Mouse (Mus musculus) midbrain, embryonic 13.5 days (tissue): Measurements from ENCODE around the gene Tmem72. TPM values are rescaled to one million over a fixed set of nuclear protein-coding genes. Genes with fewer than 3 reads are reported as not detected.

ENCODE experiments used
- ATAC-seq: fragments of 200-750 bp; cut with Nextera tagmentation; 2 replicates; pipeline ENCODE4 v1.8.0; 2017; ENCODE audit warnings: mild to moderate bottlenecking, moderate TSS enrichment, moderate library complexity
- H3K27ac ChIP-seq: fragments of 300-500 bp; sonication (generic); 2 replicates; pipeline ENCODE4 v1.5.1; 2015; ENCODE audit warnings: inconsistent platforms, mild to moderate bottlenecking, moderate library complexity
- H3K27me3 ChIP-seq: fragments of 300-500 bp; sonication (generic); 2 replicates; pipeline ENCODE4 v1.6.1; 2015; ENCODE audit warnings: mild to moderate bottlenecking, inconsistent platforms
- H3K36me3 ChIP-seq: fragments of 300-500 bp; sonication (generic); 2 replicates; pipeline ENCODE4 v1.6.1; 2015; ENCODE audit warnings: mild to moderate bottlenecking, inconsistent platforms
- H3K4me1 ChIP-seq: fragments of 300-500 bp; sonication (generic); replicated peaks from 2 replicates; pipeline ENCODE4 v1.6.1; 2015; ENCODE audit warnings: inconsistent platforms
- H3K4me2 ChIP-seq: fragments of 300-500 bp; sonication (generic); replicated peaks from 2 replicates; pipeline ENCODE4 v1.6.1; 2015; ENCODE audit warnings: moderate library complexity, mild to moderate bottlenecking, inconsistent platforms
- H3K4me3 ChIP-seq: fragments of 300-500 bp; sonication (generic); replicated peaks from 2 replicates; pipeline ENCODE4 v1.5.1; 2015; ENCODE audit warnings: mild to moderate bottlenecking, inconsistent platforms
- H3K9ac ChIP-seq: fragments of 300-500 bp; sonication (generic); replicated peaks from 2 replicates; pipeline ENCODE4 v1.6.1; 2015; ENCODE audit warnings: mild to moderate bottlenecking, inconsistent platforms
- H3K9me3 ChIP-seq: fragments of 300-500 bp; sonication (generic); 2 replicates; pipeline ENCODE4 v1.6.1; 2016; ENCODE audit warnings: mild to moderate bottlenecking, inconsistent platforms
- WGBS: fragments of 180-500 bp; shearing (Covaris S2); methylation state at CpG from one replicate; pipeline ENCODE4 v1.1.7; 2015; 5-methylcytosine and 5-hydroxymethylcytosine counted together
- polyA plus RNA-seq: library from polyadenylated mRNA; unstranded; fragments of >200 nt; fragmentation: Nextera tagmentation; extraction: Ambion mirVana; gene quantifications from 2 replicates; pipeline ENCODE4 v1.2.1, GENCODE M21; 2015

Tmem72 gene
- 0.10 and 0.23 TPM in 2 replicates for polyA plus RNA-seq

DNA sequence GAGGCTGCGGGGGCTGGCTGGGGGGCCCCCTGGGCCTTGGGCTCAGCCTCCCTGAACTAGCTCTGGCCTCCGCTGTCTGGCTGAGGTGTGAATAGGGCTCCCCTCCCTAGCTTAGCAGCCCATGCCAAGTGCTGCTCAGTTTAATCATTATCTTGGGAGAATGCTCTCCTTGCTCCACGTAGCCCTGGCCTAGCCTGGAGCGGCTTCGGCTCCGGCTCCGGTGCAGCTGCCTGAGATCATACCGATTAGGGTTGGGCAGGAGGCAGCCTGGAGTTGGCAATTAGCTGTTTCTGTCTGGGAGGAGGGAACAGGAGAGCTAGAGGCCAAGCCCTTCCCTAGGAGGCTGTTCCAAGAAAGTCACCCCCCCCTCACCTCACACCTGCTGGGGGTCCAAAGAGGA is at the start of gene Tmem72:
Gene Tmem72, minus strand, starts transcription at position 248 of the 400 bp plus-strand sequence.
- WGBS: 80% methylated on average over 8 of the region's 8 CpGs
- no peak for ATAC-seq

DNA sequence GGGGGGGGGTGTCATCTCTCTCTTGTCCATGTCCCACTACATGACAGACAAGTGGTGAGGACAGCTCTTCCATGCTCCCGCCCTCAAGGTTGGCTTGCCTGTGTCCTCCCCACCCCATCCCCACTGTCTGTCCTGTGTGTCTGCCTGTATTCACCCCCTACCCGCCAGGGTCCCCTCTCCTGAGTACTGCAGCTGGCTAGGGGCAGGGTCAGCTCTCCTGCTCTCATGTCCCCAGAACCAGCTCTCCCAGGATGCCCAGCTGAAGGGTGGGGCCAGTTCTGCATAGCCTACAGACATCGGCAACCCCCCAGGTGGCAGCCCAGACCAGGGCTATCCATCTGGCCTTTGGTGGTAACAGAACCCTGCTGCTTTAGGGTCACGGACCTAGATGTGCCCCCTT is 47.8 kb upstream of the Tmem72 start:
- H3K4me3 ChIP-seq: no peak overlapping the region
- H3K9me3 ChIP-seq: no peaks in the 10 kb centered on the region
- no peak overlapping the region for H3K4me2 ChIP-seq
- no peak overlapping the region for H3K27ac ChIP-seq
- no peak overlapping the region for H3K9ac ChIP-seq
- WGBS: 89% methylated on average over 4 of the region's 4 CpGs
- no peak for ATAC-seq
- no peaks in the 10 kb centered on the region for H3K27me3 ChIP-seq
- peaks cover 6% of the 10 kb centered on the region for H3K4me1 ChIP-seq
- H3K36me3 ChIP-seq: no peaks in the 10 kb centered on the region

More for the DNA sequence above, at the start of gene Tmem72:
- Histone ChIP-seq H3K9ac (no peak within 1 kb of the TSS), H3K36me3 (no peaks in the 10 kb centered on the region), H3K27me3 (no peaks in the 10 kb centered on the region), H3K4me2 (no peak within 1 kb of the TSS), H3K4me3 (no peak within 1 kb of the TSS), H3K4me1 (no peaks in the 10 kb centered on the region), H3K9me3 (no peaks in the 10 kb centered on the region), H3K27ac (no peak within 1 kb of the TSS)

DNA sequence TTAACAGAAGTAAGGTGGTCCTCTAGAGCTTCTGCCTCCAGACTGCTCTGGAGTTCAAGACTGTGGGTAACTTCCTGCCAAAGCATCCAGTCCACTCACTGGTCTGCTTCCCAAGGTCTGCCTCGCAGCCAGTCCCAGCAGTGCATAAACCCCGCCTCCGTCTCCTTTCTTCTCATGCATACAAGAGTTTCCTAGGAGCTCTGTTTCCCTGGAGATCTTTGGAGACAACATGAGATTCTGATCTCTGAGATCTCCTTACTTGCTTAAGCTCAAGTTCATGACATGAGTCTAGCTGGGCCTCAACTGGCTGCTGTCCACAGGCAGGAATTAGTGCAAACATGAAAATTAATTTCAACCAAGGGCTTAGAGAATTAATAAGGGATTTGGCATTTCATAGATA is 45.6 kb upstream of the Tmem72 start:
- H3K4me2 ChIP-seq: no peak overlapping the region
- 0 out of 2 replicates have a peak, but pooled peaks cover 7% of the 10 kb centered on the region for H3K9me3 ChIP-seq
- no peak overlapping the region for H3K27ac ChIP-seq
- H3K4me1 ChIP-seq: peaks cover 6% of the 10 kb centered on the region
- ATAC-seq: no peak
- 26% methylated on average over 3 of the region's 3 CpGs for WGBS
- no peak overlapping the region for H3K9ac ChIP-seq
- H3K4me3 ChIP-seq: no peak overlapping the region
- H3K36me3 ChIP-seq: no peaks in the 10 kb centered on the region
- no peaks in the 10 kb centered on the region for H3K27me3 ChIP-seq

DNA sequence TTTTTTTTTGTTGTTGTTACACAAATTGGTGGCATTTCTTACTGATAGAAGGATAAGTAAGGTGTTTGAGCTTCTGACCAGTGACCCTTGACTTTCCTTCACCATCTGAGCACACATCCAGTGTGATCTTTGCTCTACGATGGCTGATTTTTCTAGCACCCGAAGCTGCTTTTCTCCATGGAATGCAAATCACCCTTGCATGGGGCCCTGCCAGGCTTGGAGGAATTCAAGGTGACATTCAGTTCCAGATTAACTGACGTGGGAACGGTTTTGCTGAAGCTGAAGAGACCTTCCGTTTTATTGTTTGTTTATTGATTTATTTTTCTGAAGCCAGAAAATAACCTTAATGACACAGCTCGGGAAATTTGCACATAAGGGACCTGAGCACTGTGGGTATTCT is 43.5 kb upstream of the Tmem72 start:
- Histone ChIP-seq H3K9ac (no peak overlapping the region), H3K27ac (no peak overlapping the region), H3K36me3 (no peaks in the 10 kb centered on the region), H3K4me2 (no peak overlapping the region), H3K4me1 (peaks cover 6% of the 10 kb centered on the region), H3K27me3 (no peaks in the 10 kb centered on the region), H3K4me3 (no peak overlapping the region), H3K9me3 (0 out of 2 replicates have a peak, but pooled peaks cover 7% of the 10 kb centered on the region)
- WGBS: 77% methylated on average over 6 of the region's 6 CpGs
- ATAC-seq: no peak

DNA sequence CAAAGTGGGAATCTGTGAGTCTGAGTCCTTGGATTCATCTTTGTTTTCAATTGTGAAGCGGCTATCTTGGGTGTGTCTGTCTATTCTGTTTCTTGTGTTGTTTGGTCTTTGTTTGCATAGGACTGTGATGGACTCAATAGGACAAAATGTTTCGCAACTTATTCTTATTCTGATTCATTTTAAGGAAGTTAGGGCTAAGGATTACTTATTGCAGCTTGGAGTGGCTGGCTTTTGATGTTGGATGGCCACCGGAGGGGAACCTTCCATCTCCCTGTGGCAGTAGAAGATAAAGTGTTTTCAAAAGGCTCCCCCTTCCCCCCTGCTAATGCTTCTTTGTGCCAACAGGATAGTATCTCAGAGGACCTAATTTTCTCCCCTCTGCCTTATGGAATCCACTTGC is 39.7 kb upstream of the Tmem72 start:
- 80% methylated on average over 3 of the region's 3 CpGs for WGBS
- Histone ChIP-seq H3K27ac (no peak overlapping the region), H3K9me3 (0 out of 2 replicates have a peak, but pooled peaks cover 7% of the 10 kb centered on the region), H3K4me1 (no peaks in the 10 kb centered on the region), H3K27me3 (no peaks in the 10 kb centered on the region), H3K36me3 (no peaks in the 10 kb centered on the region), H3K4me2 (no peak overlapping the region), H3K9ac (no peak overlapping the region), H3K4me3 (no peak overlapping the region)
- no peak for ATAC-seq

DNA sequence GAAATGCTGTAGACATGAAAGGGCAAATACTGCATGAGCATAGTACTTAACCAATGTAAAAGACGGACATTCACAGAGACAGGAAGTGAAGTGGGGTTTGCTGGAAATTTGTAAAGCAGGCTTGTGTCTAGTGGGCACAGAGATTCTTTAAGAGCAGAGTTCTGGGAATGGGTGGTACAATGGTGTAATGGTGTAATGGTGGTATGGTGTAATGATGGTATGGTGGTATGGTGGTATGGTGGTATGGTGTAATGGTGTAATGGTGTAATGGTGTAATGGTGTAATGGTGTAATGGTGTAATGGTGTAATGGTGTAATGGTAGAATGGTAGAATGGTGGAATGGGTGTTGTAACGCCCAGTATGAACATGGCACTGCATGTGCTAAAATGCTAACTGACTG is 21.3 kb upstream of the Tmem72 start:
- Histone ChIP-seq H3K27ac (no peak overlapping the region), H3K9ac (no peak overlapping the region), H3K4me3 (no peak overlapping the region), H3K36me3 (no peaks in the 10 kb centered on the region), H3K27me3 (no peaks in the 10 kb centered on the region), H3K4me2 (no peak overlapping the region), H3K4me1 (no peaks in the 10 kb centered on the region), H3K9me3 (no peaks in the 10 kb centered on the region)
- ATAC-seq: no peak
- 88% methylated on average over 2 of the region's 2 CpGs for WGBS

DNA sequence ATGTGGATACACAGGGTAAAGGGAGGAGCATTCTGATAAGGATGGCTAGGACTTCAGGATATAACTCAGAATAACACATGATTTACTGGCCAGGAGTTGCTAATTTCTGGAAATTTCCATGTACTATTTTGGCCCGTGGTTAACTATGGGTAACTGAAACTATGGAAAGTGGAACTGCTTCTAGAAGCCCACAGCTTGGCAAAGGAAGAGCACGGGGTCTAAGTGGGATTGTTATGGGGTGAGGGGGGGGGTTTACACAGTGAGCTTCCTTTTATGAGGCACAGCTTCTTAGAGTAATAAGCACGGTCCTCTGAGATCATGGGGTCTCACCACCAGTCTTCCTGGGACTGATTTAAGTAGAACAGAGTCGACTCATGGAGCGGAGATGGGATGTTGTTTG is 18.6 kb upstream of the Tmem72 start:
- Histone ChIP-seq H3K9ac (no peak overlapping the region), H3K4me2 (no peak overlapping the region), H3K36me3 (no peaks in the 10 kb centered on the region), H3K27me3 (no peaks in the 10 kb centered on the region), H3K4me3 (no peak overlapping the region), H3K4me1 (no peaks in the 10 kb centered on the region), H3K27ac (no peak overlapping the region), H3K9me3 (no peaks in the 10 kb centered on the region)
- ATAC-seq: no peak
- 93% methylated on average over 5 of the region's 5 CpGs for WGBS

DNA sequence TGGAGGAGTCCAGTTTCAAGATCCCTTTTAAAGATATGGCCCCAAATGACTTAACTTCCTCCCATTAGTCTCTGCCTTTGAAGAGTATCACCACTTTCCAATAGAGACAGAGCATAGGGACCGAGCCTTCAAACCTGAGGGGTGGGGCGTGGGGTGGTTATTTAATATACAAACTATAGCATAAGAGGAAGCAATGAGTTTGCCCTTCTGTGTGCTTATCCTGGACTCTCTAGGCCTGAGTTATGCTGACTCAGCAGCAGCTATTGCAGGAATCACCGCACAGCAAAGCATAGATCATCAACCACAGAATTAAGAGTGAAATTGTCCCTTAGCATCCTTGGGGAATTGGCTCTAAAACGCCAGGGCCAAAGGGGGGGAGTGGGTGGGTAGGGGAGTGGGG is 16.9 kb upstream of the Tmem72 start:
- H3K4me1 ChIP-seq: no peaks in the 10 kb centered on the region
- H3K9ac ChIP-seq: no peak overlapping the region
- H3K27me3 ChIP-seq: no peaks in the 10 kb centered on the region
- no peak overlapping the region for H3K4me2 ChIP-seq
- WGBS: 87% methylated on average over 4 of the region's 4 CpGs
- H3K36me3 ChIP-seq: no peaks in the 10 kb centered on the region
- H3K27ac ChIP-seq: no peak overlapping the region
- no peaks in the 10 kb centered on the region for H3K9me3 ChIP-seq
- H3K4me3 ChIP-seq: no peak overlapping the region
- no peak for ATAC-seq

DNA sequence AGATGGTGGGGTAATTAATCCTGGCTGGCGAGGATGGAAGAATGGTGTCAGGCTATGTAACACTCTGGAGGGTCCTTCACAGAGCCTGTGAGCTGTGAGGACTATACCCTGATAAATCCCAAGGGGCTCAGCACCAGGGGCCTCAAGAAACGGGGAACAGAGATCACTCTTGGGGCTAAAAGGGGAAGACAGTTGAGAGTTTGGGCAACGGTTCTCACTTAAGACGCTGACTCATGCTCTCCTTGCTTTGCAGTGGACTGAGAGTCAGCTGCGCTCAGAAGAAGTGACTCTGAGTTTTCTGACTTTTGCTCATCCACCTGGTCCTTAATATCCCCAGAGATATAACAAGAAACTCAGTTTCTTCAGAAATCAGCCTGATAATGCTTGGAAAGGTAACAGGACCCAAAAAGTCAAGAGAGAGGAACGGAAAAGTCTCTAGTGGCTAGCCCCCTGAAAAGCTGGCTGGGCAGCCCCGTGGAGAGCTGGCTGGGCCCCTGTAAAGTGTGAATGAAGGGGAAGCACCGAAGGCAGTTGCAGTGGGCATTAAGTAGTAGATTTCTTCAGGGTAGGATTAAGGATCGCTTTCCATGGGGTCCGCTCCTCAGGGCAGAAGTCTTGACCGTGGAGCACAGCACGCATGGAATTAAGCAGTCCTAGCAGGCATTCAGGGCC is 7.9 kb upstream of the Tmem72 start:
- no peak for ATAC-seq
- Histone ChIP-seq H3K4me1 (no peaks in the 10 kb centered on the region), H3K4me3 (no peak overlapping the region), H3K36me3 (no peaks in the 10 kb centered on the region), H3K4me2 (no peak overlapping the region), H3K9me3 (no peaks in the 10 kb centered on the region), H3K9ac (no peak overlapping the region), H3K27me3 (no peaks in the 10 kb centered on the region), H3K27ac (no peak overlapping the region)
- WGBS: 78% methylated on average over 12 of the region's 12 CpGs

DNA sequence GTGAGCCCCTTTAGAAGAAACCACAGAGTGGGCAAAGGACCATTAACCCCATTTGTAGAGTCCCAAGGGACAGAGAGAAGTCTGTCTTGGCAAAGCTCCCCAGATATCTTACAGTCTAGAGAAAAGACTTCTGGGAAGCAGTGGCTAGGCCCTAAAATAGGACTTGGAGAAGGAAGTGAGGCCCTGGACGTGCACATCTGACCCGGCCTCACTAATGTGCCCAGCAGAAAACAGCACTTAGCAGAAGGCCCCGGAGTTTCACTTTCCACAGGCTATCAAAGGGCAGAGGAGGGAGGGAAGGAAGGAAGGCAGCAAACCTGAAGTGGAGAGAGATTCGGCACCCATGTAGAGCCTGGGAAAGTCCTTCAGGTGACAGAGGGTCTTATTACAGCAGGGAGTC is 2.2 kb upstream of the Tmem72 start:
- Histone ChIP-seq H3K4me3 (no peak overlapping the region), H3K9me3 (no peaks in the 10 kb centered on the region), H3K36me3 (no peaks in the 10 kb centered on the region), H3K27ac (no peak overlapping the region), H3K27me3 (no peaks in the 10 kb centered on the region), H3K4me1 (no peaks in the 10 kb centered on the region), H3K9ac (no peak overlapping the region), H3K4me2 (no peak overlapping the region)
- no peak for ATAC-seq
- 86% methylated on average over 4 of the region's 4 CpGs for WGBS

DNA sequence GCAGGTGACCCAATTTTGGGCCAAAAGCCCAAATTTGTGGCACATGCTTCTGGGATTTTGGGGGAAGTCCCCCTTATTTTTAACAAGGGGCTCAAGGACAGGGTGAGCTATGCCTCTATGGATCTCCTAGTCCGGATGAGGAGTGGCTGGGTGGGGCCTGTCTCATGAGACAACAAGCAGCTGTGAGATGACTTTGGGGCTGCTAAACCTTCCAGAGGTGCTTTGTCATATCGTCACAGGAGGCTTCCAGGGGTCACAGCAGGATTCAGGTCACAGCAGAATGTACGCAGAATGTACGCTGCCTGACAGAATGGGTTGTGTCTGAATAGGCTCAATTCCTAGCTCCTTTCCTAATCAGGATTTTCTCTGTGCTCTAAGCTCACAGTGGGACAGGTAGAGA is 1.6 kb upstream of the Tmem72 start:
- H3K27me3 ChIP-seq: no peaks in the 10 kb centered on the region
- no peak for ATAC-seq
- no peak overlapping the region for H3K9ac ChIP-seq
- no peak overlapping the region for H3K27ac ChIP-seq
- H3K4me1 ChIP-seq: no peaks in the 10 kb centered on the region
- WGBS: 81% methylated on average over 4 of the region's 4 CpGs
- no peaks in the 10 kb centered on the region for H3K9me3 ChIP-seq
- H3K4me3 ChIP-seq: no peak overlapping the region
- H3K36me3 ChIP-seq: no peaks in the 10 kb centered on the region
- no peak overlapping the region for H3K4me2 ChIP-seq

DNA sequence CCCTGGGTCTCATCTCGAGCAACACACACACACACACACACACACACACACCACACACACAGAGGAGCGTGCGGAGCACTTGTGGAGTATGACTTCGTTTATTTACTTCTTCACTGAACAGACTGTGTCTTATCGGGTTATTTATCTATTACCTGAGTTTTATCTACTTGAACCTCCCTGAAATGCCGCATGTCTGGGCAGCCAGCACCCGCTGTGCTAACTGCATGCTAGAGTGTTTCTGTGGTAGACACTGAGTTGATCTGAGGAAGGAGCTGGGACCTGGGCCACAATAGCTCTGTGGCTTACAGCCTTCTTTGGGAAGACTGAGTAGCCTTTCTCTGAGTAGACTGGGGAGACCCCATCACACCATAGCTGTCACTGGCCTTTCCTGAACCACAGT is 1.1 kb upstream of the Tmem72 start:
- Histone ChIP-seq H3K4me3 (no peak overlapping the region), H3K27me3 (no peaks in the 10 kb centered on the region), H3K4me1 (no peaks in the 10 kb centered on the region), H3K27ac (no peak overlapping the region), H3K9ac (no peak overlapping the region), H3K36me3 (no peaks in the 10 kb centered on the region), H3K4me2 (no peak overlapping the region), H3K9me3 (no peaks in the 10 kb centered on the region)
- ATAC-seq: no peak
- 89% methylated on average over 7 of the region's 7 CpGs for WGBS

DNA sequence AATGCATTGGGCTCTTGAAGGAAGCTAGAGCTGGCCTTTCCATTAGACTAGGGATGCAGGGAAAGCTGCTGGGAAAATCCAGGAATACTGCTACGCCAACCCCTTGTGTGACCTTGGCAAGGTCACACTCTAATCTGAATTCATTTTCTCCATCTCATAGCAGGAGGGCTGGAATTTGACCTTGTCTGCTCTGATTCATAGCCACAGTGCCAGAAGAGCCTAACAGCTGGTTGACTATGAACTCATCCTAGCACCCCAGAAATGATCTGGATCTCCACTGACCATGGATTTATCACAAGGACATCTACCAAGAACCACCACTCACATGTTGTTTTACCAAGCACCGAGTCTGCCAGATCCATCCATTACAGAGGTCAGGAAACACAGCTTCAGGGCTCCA is 1.5 kb downstream of the Tmem72 start:
- Histone ChIP-seq H3K36me3 (no peaks in the 10 kb centered on the region), H3K9me3 (no peaks in the 10 kb centered on the region), H3K27me3 (no peaks in the 10 kb centered on the region), H3K9ac (no peak overlapping the region), H3K4me3 (no peak overlapping the region), H3K4me2 (no peak overlapping the region), H3K4me1 (no peaks in the 10 kb centered on the region), H3K27ac (no peak overlapping the region)
- ATAC-seq: no peak
- 92% methylated on average over 2 of the region's 2 CpGs for WGBS
